Mouse (Mus musculus) CH12.LX (cell line): ENCODE measurements around the gene Ccdc142. TPM values are rescaled to one million over a fixed set of nuclear protein-coding genes. Genes with fewer than 3 reads are reported as not detected.

Experiments used
- DNase-seq: peaks from one replicate; pipeline ENCODE4 v3.0.0-alpha.2; 2013; ENCODE audit errors: extremely low read depth
- H3K27ac ChIP-seq: 2 replicates; pipeline ENCODE4 v1.5.1; 2012; ENCODE audit warnings: low read depth, mild to moderate bottlenecking, control low read depth, moderate library complexity; ENCODE audit not compliant: insufficient read depth
- H3K27me3 ChIP-seq: replicated peaks from 2 replicates; pipeline ENCODE3; 2012; ENCODE audit warnings: inconsistent platforms
- H3K36me3 ChIP-seq, 2 experiments: replicated peaks in 1 of 2; 2 replicates each; pipeline versions ENCODE3 to v1.6.1; 2012; ENCODE audit warnings: inconsistent platforms in 1 of 2, low read length in 1 of 2, mild to moderate bottlenecking in 1 of 2, mixed read lengths in 1 of 2, moderate library complexity in 1 of 2; ENCODE audit not compliant: control insufficient read depth in 1 of 2, insufficient read depth in 1 of 2
- H3K4me1 ChIP-seq, 2 experiments: 2 replicates each; pipeline ENCODE4 v1.6.1; 2012; ENCODE audit warnings: inconsistent platforms in 1 of 2, moderate library complexity in 1 of 2; ENCODE audit not compliant: insufficient read depth in 2 of 2, control insufficient read depth in 1 of 2
- H3K4me2 ChIP-seq: 2 replicates; pipeline ENCODE4 v1.6.1; 2012; ENCODE audit warnings: low read depth, mild to moderate bottlenecking, control low read depth; ENCODE audit not compliant: poor library complexity, insufficient read depth, severe bottlenecking
- H3K4me3 ChIP-seq, 3 experiments: fragments of 150-350 bp in 1 of 3; sonication (generic) in 1 of 3; replicated peaks in 1 of 3; 2 replicates each; pipeline versions ENCODE3 to v1.5.1; 2011 to 2012; ENCODE audit warnings: low read depth in 2 of 3, low read length in 2 of 3, mild to moderate bottlenecking in 2 of 3, moderate library complexity in 2 of 3, control low read depth in 1 of 3, improper control_type of control experiment in 1 of 3, inconsistent platforms in 1 of 3, mixed read lengths in 1 of 3; ENCODE audit not compliant: poor library complexity in 1 of 3
- H3K79me2 ChIP-seq: replicated peaks from 2 replicates; pipeline ENCODE4 v1.6.1; 2012; ENCODE audit warnings: mild to moderate bottlenecking, moderate library complexity; ENCODE audit not compliant: control insufficient read depth, poor library complexity, insufficient read depth, severe bottlenecking; ENCODE audit errors: extremely low read depth
- H3K9ac ChIP-seq: 2 replicates; pipeline ENCODE4 v1.6.1; 2012; ENCODE audit warnings: low read depth, mild to moderate bottlenecking, control low read depth, moderate library complexity; ENCODE audit not compliant: insufficient read depth
- H3K9me3 ChIP-seq: replicated peaks from 2 replicates; pipeline ENCODE3; 2012; ENCODE audit warnings: low read length, inconsistent platforms, mixed read lengths
- BHLHE40 ChIP-seq: IDR thresholded peaks from 2 replicates; pipeline ENCODE4 v1.6.1; 2011; ENCODE audit warnings: mild to moderate bottlenecking, low read depth, low read length, improper control_type of control experiment
- CHD2 ChIP-seq: IDR thresholded peaks from 2 replicates; pipeline ENCODE4 v1.6.1; 2011; ENCODE audit warnings: low read length, improper control_type of control experiment
- E2F4 ChIP-seq: IDR thresholded peaks from 2 replicates; pipeline ENCODE4 v1.6.1; 2011; ENCODE audit warnings: low read depth, low read length, improper control_type of control experiment; ENCODE audit not compliant: insufficient replicate concordance
- ETS1 ChIP-seq: conservative IDR thresholded peaks from 2 replicates; pipeline ENCODE4 v1.6.1; 2012; ENCODE audit warnings: low read depth, mild to moderate bottlenecking, inconsistent platforms, low read length, improper control_type of control experiment, moderate library complexity
- GABPA ChIP-seq: IDR thresholded peaks from 2 replicates; pipeline ENCODE4 v1.6.1; 2012; ENCODE audit warnings: low read depth, low read length, improper control_type of control experiment, inconsistent platforms; ENCODE audit not compliant: insufficient replicate concordance
- HCFC1 ChIP-seq: IDR thresholded peaks from 2 replicates; pipeline ENCODE4 v1.6.1; 2012; ENCODE audit warnings: low read depth, mild to moderate bottlenecking, inconsistent platforms, low read length, improper control_type of control experiment
- IRF4 ChIP-seq: IDR thresholded peaks from 2 replicates; pipeline ENCODE4 v1.6.1; 2014; ENCODE audit warnings: low read depth, mild to moderate bottlenecking, inconsistent platforms, low read length, improper control_type of control experiment
- JUN ChIP-seq: IDR thresholded peaks from 2 replicates; pipeline ENCODE4 v1.6.1; 2011; ENCODE audit warnings: low read depth, mild to moderate bottlenecking, low read length, improper control_type of control experiment, moderate library complexity; ENCODE audit not compliant: insufficient read depth
- MAX ChIP-seq: IDR thresholded peaks from 2 replicates; pipeline ENCODE4 v1.6.1; 2011; ENCODE audit warnings: low read length, improper control_type of control experiment
- MAZ ChIP-seq: IDR thresholded peaks from 2 replicates; pipeline ENCODE4 v1.6.1; 2012; ENCODE audit warnings: low read depth, mild to moderate bottlenecking, inconsistent platforms, low read length, improper control_type of control experiment, moderate library complexity
- MEF2A ChIP-seq: IDR thresholded peaks from 2 replicates; pipeline ENCODE4 v1.6.1; 2014; ENCODE audit warnings: low read depth, mild to moderate bottlenecking, inconsistent platforms, low read length, improper control_type of control experiment, borderline replicate concordance
- MXI1 ChIP-seq: IDR thresholded peaks from 2 replicates; pipeline ENCODE4 v1.6.1; 2011; ENCODE audit warnings: mild to moderate bottlenecking, low read depth, low read length, improper control_type of control experiment
- NELFE ChIP-seq: IDR thresholded peaks from 2 replicates; pipeline ENCODE4 v1.6.1; 2011; ENCODE audit warnings: low read depth, low read length, improper control_type of control experiment
- POLR2A ChIP-seq: IDR thresholded peaks from 2 replicates; pipeline ENCODE4 v1.6.1; 2011; ENCODE audit warnings: low read depth, mild to moderate bottlenecking, improper control_type of control experiment, low read length
- POLR2AphosphoS2 ChIP-seq: IDR thresholded peaks from 2 replicates; pipeline ENCODE4 v1.6.1; 2011; ENCODE audit warnings: low read depth, low read length, improper control_type of control experiment
- RAD21 ChIP-seq: IDR thresholded peaks from 2 replicates; pipeline ENCODE4 v1.6.1; 2011; ENCODE audit warnings: low read depth, mild to moderate bottlenecking, low read length, improper control_type of control experiment, moderate library complexity
- RCOR1 ChIP-seq: conservative IDR thresholded peaks from 2 replicates; pipeline ENCODE4 v1.6.1; 2012; ENCODE audit warnings: low read depth, mild to moderate bottlenecking, inconsistent platforms, low read length, improper control_type of control experiment
- SMC3 ChIP-seq: IDR thresholded peaks from 2 replicates; pipeline ENCODE4 v1.6.1; 2011; ENCODE audit warnings: low read depth, low read length, improper control_type of control experiment
- TCF12 ChIP-seq: IDR thresholded peaks from 2 replicates; pipeline ENCODE4 v1.6.1; 2014; ENCODE audit warnings: low read depth, mild to moderate bottlenecking, inconsistent platforms, low read length, improper control_type of control experiment
- USF1 ChIP-seq: IDR thresholded peaks from 2 replicates; pipeline ENCODE4 v1.6.1; 2014; ENCODE audit warnings: low read depth, mild to moderate bottlenecking, inconsistent platforms, low read length, improper control_type of control experiment
- USF2 ChIP-seq: conservative IDR thresholded peaks from 2 replicates; pipeline ENCODE4 v1.6.1; 2011; ENCODE audit warnings: low read depth, low read length, improper control_type of control experiment
- ZC3H11A ChIP-seq: IDR thresholded peaks from 2 replicates; pipeline ENCODE4 v1.6.1; 2012; ENCODE audit warnings: low read depth, mild to moderate bottlenecking, inconsistent platforms, low read length, improper control_type of control experiment
- ZKSCAN1 ChIP-seq: IDR thresholded peaks from 2 replicates; pipeline ENCODE4 v1.6.1; 2012; ENCODE audit warnings: low read depth, inconsistent platforms, low read length, improper control_type of control experiment, borderline replicate concordance
- ZNF384 ChIP-seq: IDR thresholded peaks from 2 replicates; pipeline ENCODE4 v1.6.1; 2012; ENCODE audit warnings: low read depth, low read length, improper control_type of control experiment, inconsistent platforms
- dilution Hi-C: fragments of 300-500 bp; cut with MboI; formaldehyde crosslinking; loops from 2 replicates; pipeline ENCODE4 v1.14.3; 2020; ENCODE audit warnings: low sequenced_read_pairs; ENCODE audit not compliant: extremely low pct_unique_long_range_greater_than_20kb, extremely low pct_ligation_motif_present
- in situ Hi-C: fragments of 300-500 bp; cut with MboI; formaldehyde crosslinking; loops from 3 replicates; pipeline ENCODE4 v1.14.3; 2019; ENCODE audit warnings: low sequenced_read_pairs, low pct_ligation_motif_present, low pct_unique_long_range_greater_than_20kb, mixed read lengths
- polyA plus RNA-seq: library from polyadenylated mRNA; unstranded; fragments of >175 nt; gene quantifications from 2 replicates; pipeline ENCODE4 v1.2.1, GENCODE M21; 2012; ENCODE audit warnings: low read depth; ENCODE audit not compliant: insufficient read length
- total RNA-seq, 2 experiments: library from RNA; depleted of rRNA; stranded (reverse); fragments of 300-350 nt in 1 of 2; fragments of >200 nt in 1 of 2; gene quantifications; 2 replicates each; pipeline ENCODE4 v1.2.3; 2012 to 2014

The Ccdc142 gene
- total and polyA plus RNA-seq, 3 experiments: 0.38 to 3.1 (median 1.7) TPM

DNA sequence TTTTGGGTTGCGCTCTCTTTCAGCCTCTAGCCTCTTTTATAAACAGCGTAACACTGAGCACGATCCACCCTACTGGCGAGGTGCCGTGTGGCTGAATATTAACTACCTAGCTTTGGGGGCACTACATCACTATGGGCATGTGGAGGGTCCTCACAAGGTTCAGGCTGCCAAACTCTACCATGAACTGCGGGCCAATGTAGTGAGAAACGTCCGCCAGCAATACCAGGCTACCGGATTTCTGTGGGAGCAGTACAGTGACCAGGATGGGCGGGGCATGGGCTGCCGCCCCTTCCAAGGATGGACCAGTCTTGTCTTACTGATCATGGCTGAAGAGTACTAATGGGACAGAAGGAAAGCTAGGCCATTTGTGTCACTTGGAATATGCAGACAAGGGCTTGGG, 17.0 kb downstream of the Ccdc142 start:
- in situ Hi-C loops (loop anchor here (5.0 kb wide), 1 partner anchor 39 kb away; the partner anchor contains the start of genes 1700003E16Rik and Wdr54), dilution Hi-C loops (no loop called here)
- H3K4me3 ChIP-seq: no peak overlapping the region
- no peak for DNase-seq
- TF ChIP-seq SMC3 (no peak), CHD2 (0 out of 2 replicates have a peak, but pooled peaks have one; percentile 16)
- H3K4me1 ChIP-seq: peaks cover 30 to 78% of the 10 kb centered on the region in 2 experiments
- no peak overlapping the region for H3K9ac ChIP-seq
- H3K9me3 ChIP-seq: no peaks in the 10 kb centered on the region
- no peak overlapping the region for H3K27ac ChIP-seq
- no peaks in the 10 kb centered on the region for H3K27me3 ChIP-seq
- H3K36me3 ChIP-seq: peaks cover 18 to 35% of the 10 kb centered on the region in 2 experiments
- H3K4me2 ChIP-seq: no peak overlapping the region
- peaks cover 22% of the 10 kb centered on the region for H3K79me2 ChIP-seq

- no peak overlapping the region for H3K9ac ChIP-seq
- 0 out of 2 replicates have a peak, but pooled peaks have one; percentile 18 for TF ChIP-seq POLR2A
- TF ChIP-seq RAD21: no peak
- TF ChIP-seq MAX: no peak
- TF ChIP-seq ZKSCAN1: no peak
- no peak for TF ChIP-seq NELFE
- TF ChIP-seq POLR2AphosphoS2: peak; percentile 65; the same call in 1 of the 2 replicates
- no peak for TF ChIP-seq USF2
- TF ChIP-seq USF1: no peak
- TF ChIP-seq, all 38 proteins: peak for 2
- peak; percentile 65 for DNase-seq
- no peaks in the 10 kb centered on the region for H3K27me3 ChIP-seq
- H3K4me1 ChIP-seq: peaks cover 29 to 77% of the 10 kb centered on the region in 2 experiments
- H3K79me2 ChIP-seq: peaks cover 20% of the 10 kb centered on the region
- no peak overlapping the region for H3K4me3 ChIP-seq
- peaks cover 18 to 38% of the 10 kb centered on the region in 2 experiments for H3K36me3 ChIP-seq
- in situ Hi-C loops (loop anchor here (5.0 kb wide), 1 partner anchor 38 kb away; the partner anchor contains the start of genes 1700003E16Rik and Wdr54), dilution Hi-C loops (no loop called here)
- H3K9me3 ChIP-seq: no peaks in the 10 kb centered on the region
- H3K27ac ChIP-seq: no peak overlapping the region
- H3K4me2 ChIP-seq: no peak overlapping the region
These were observed 17.7 kb downstream of the Ccdc142 start for GRCm38 (mm10) chr6:83118825-83119733.

GRCm38 (mm10) chr6:83119734-83120051, 18.3 kb downstream of the Ccdc142 start:
- peaks cover 18 to 38% of the 10 kb centered on the region in 2 experiments for H3K36me3 ChIP-seq
- H3K9ac ChIP-seq: no peak overlapping the region
- H3K4me2 ChIP-seq: no peak overlapping the region
- peaks cover 14% of the 10 kb centered on the region; the same call in 1 of the 2 replicates for H3K79me2 ChIP-seq
- DNase-seq: no peak
- H3K27me3 ChIP-seq: no peaks in the 10 kb centered on the region
- in situ Hi-C loops (loop anchor here (5.0 kb wide), 1 partner anchor 38 kb away; the partner anchor contains the start of genes 1700003E16Rik and Wdr54), dilution Hi-C loops (no loop called here)
- peaks cover 27 to 75% of the 10 kb centered on the region in 2 experiments for H3K4me1 ChIP-seq
- H3K9me3 ChIP-seq: no peaks in the 10 kb centered on the region
- H3K4me3 ChIP-seq: no peak overlapping the region
- no peak overlapping the region for H3K27ac ChIP-seq
- TF ChIP-seq MXI1 (no peak), JUN (no peak), BHLHE40 (no peak), RCOR1 (no peak), IRF4 (no peak), MEF2A (no peak), GABPA (no peak), USF2 (no peak), CHD2 (no peak), RAD21 (no peak), SMC3 (no peak), MAZ (no peak), ETS1 (no peak), E2F4 (no peak), ZNF384 (no peak), HCFC1 (no peak), TCF12 (no peak), ZC3H11A (no peak)
